Mouse (Mus musculus) kidney, postnatal 0 days (tissue): ENCODE results near the gene Sema4f. TPM values are rescaled to one million over a fixed set of nuclear protein-coding genes. Genes with fewer than 3 reads are reported as not detected.

Source experiments
- ATAC-seq: fragments of 200-750 bp; cut with Nextera tagmentation; replicated peaks from 2 replicates; pipeline ENCODE4 v1.8.0; 2017; ENCODE audit warnings: low read depth, moderate number of reproducible peaks, moderate TSS enrichment, moderate library complexity; ENCODE audit not compliant: low FRiP score
- DNase-seq: peaks from one replicate; pipeline ENCODE4 v3.0.0-alpha.2; 2016; ENCODE audit warnings: low spot score
- H3K27ac ChIP-seq: fragments of 300-500 bp; sonication (generic); 2 replicates; pipeline ENCODE4 v1.5.1; 2014; ENCODE audit warnings: mild to moderate bottlenecking
- H3K27me3 ChIP-seq: fragments of 300-500 bp; sonication (generic); 2 replicates; pipeline ENCODE4 v1.6.1; 2014; ENCODE audit warnings: low read length, mixed read lengths; ENCODE audit not compliant: insufficient read depth
- H3K36me3 ChIP-seq: fragments of 300-500 bp; sonication (generic); 2 replicates; pipeline ENCODE4 v1.6.1; 2014; ENCODE audit warnings: low read length, mixed read lengths; ENCODE audit not compliant: insufficient read depth
- H3K4me1 ChIP-seq: fragments of 300-500 bp; sonication (generic); replicated peaks from 2 replicates; pipeline ENCODE4 v1.6.1; 2014; ENCODE audit warnings: antibody characterized with exemption, low read length, mixed read lengths; ENCODE audit not compliant: insufficient read depth
- H3K4me2 ChIP-seq: fragments of 300-500 bp; sonication (generic); 2 replicates; pipeline ENCODE4 v1.6.1; 2014; ENCODE audit warnings: mild to moderate bottlenecking, low read length, moderate library complexity, mixed read lengths
- H3K4me3 ChIP-seq: fragments of 300-500 bp; sonication (generic); replicated peaks from 2 replicates; pipeline ENCODE4 v1.5.1; 2014; ENCODE audit warnings: low read depth, low read length
- H3K9ac ChIP-seq: fragments of 300-500 bp; sonication (generic); 2 replicates; pipeline ENCODE4 v1.6.1; 2014; ENCODE audit warnings: low read depth, low read length
- H3K9me3 ChIP-seq: fragments of 300-500 bp; sonication (generic); replicated peaks from 2 replicates; pipeline ENCODE4 v1.6.1; 2016; ENCODE audit warnings: low read length, inconsistent platforms, mixed read lengths
- CTCF ChIP-seq: IDR thresholded peaks from 2 replicates; pipeline ENCODE4 v1.5.1; 2016; ENCODE audit warnings: antibody characterized with exemption, low read depth, mild to moderate bottlenecking, moderate library complexity
- WGBS: fragments of 180-500 bp; shearing (Covaris S2); extraction: QIAGEN DNeasy Blood & Tissue Kit; methylation state at CpG from one replicate; pipeline ENCODE4 v1.1.7; 2014; 5-methylcytosine and 5-hydroxymethylcytosine counted together
- polyA plus RNA-seq: library from polyadenylated mRNA; unstranded; fragments of >200 nt; fragmentation: Nextera tagmentation; extraction: Ambion mirVana; gene quantifications from 2 replicates; pipeline ENCODE4 v1.2.1, GENCODE M21; 2015

Sema4f gene
- polyA plus RNA-seq, 1 experiment from 2014 or later: 0.41 TPM

- no peak for DNase-seq
- no peak for ATAC-seq
- 73% methylated on average over 26 of the region's 26 CpGs for WGBS
Observed at GRCm38 (mm10) chr6:82917076-82917777, 22.3 kb downstream of the Sema4f start.

DNA sequence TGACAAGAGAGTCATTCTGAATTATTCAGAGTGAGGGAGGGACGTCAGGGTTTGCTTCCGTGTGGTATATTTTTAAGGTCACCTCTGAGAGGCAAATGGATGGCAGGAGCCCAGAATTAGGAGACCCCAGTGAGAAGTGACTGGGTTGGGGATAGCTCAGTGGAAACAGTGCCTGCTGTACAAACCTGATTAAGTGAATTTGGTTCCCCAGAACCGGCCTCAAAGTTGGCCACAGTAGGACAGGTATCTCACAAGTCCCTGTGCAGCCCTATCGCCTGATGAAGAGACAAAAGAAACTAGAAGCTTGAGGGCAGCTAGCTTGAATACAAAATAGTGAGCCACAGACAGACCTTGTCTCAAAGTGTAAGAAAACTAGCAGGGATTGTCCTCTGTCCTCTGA lies 23.1 kb downstream of the Sema4f start:
- 84% methylated on average over 4 of the region's 4 CpGs for WGBS
- Histone ChIP-seq H3K27me3 (no peaks in the 10 kb centered on the region), H3K4me3 (no peak overlapping the region), H3K27ac (no peak overlapping the region), H3K9ac (no peak overlapping the region), H3K4me2 (no peak overlapping the region), H3K4me1 (no peaks in the 10 kb centered on the region), H3K9me3 (no peaks in the 10 kb centered on the region), H3K36me3 (no peaks in the 10 kb centered on the region)
- no peak for TF ChIP-seq CTCF
- DNase-seq: no peak
- no peak for ATAC-seq

More at GRCm38 (mm10) chr6:82917076-82917777, 22.3 kb downstream of the Sema4f start:
- H3K9me3 ChIP-seq: no peaks in the 10 kb centered on the region
- no peak overlapping the region for H3K4me2 ChIP-seq
- no peak overlapping the region for H3K27ac ChIP-seq
- no peak overlapping the region for H3K4me3 ChIP-seq
- no peak for TF ChIP-seq CTCF
- H3K9ac ChIP-seq: no peak overlapping the region
- no peaks in the 10 kb centered on the region for H3K27me3 ChIP-seq
- H3K36me3 ChIP-seq: no peaks in the 10 kb centered on the region
- no peaks in the 10 kb centered on the region for H3K4me1 ChIP-seq

- TF ChIP-seq CTCF: peak; percentile 86
- H3K4me2 ChIP-seq: no peak overlapping the region
- H3K36me3 ChIP-seq: no peaks in the 10 kb centered on the region
- H3K27me3 ChIP-seq: no peaks in the 10 kb centered on the region
- 28% methylated on average over 3 of the region's 3 CpGs for WGBS
- ATAC-seq (no peak), DNase-seq (peak; percentile 45)
- no peaks in the 10 kb centered on the region for H3K9me3 ChIP-seq
- no peaks in the 10 kb centered on the region for H3K4me1 ChIP-seq
- H3K27ac ChIP-seq: no peak overlapping the region
- H3K4me3 ChIP-seq: no peak overlapping the region
- H3K9ac ChIP-seq: no peak overlapping the region
Observed at GRCm38 (mm10) chr6:82915889-82916288, 23.7 kb downstream of the Sema4f start.

GRCm38 (mm10) chr6:82913336-82914247 lies 26.0 kb downstream of the Sema4f start:
- Histone ChIP-seq H3K9ac (no peak overlapping the region), H3K4me3 (no peak overlapping the region), H3K4me2 (no peak overlapping the region), H3K4me1 (no peaks in the 10 kb centered on the region), H3K9me3 (no peaks in the 10 kb centered on the region), H3K27me3 (no peaks in the 10 kb centered on the region), H3K36me3 (no peaks in the 10 kb centered on the region), H3K27ac (no peak overlapping the region)
- 80% methylated on average over 28 of the region's 28 CpGs for WGBS
- no peak for ATAC-seq
- no peak for TF ChIP-seq CTCF
- no peak for DNase-seq

DNA sequence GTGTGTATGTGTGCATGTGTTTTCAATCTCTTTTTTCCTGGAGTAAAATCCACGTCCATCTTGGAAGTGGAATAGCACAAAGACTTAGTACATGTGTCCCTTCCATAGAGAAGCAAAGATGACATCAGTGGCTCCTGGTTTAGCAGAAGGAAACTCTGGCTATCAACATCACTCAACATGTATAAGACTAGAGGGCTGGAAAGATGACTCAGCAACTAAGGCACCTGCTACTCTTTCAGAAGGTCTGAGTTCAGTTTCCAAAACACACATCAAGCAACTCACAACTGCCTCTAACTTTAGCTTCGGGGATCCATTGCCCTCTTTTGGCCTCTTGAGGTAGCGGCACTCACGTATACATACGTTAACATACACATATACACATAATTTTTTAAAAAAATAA lies 28.3 kb downstream of the Sema4f start:
- WGBS: 92% methylated on average over 5 of the region's 5 CpGs
- ATAC-seq: no peak
- no peaks in the 10 kb centered on the region for H3K36me3 ChIP-seq

GRCm38 (mm10) chr6:82909136-82909855 lies 30.3 kb downstream of the Sema4f start:
- Histone ChIP-seq H3K9me3 (no peaks in the 10 kb centered on the region), H3K4me1 (no peaks in the 10 kb centered on the region), H3K9ac (no peak overlapping the region), H3K4me3 (no peak overlapping the region), H3K27me3 (no peaks in the 10 kb centered on the region), H3K4me2 (no peak overlapping the region; the same call in 1 of the 2 replicates), H3K36me3 (no peaks in the 10 kb centered on the region), H3K27ac (no peak overlapping the region)
- 39% methylated on average over 14 of the region's 14 CpGs for WGBS
- TF ChIP-seq CTCF: peak; percentile 74
- peak; percentile 63 for DNase-seq
- peak; percentile 72; the same call in 1 of the 2 replicates for ATAC-seq

More for the DNA sequence above, 28.3 kb downstream of the Sema4f start:
- DNase-seq: no peak
- Histone ChIP-seq H3K4me3 (no peak overlapping the region), H3K4me2 (no peak overlapping the region), H3K9me3 (no peaks in the 10 kb centered on the region), H3K9ac (no peak overlapping the region), H3K27me3 (no peaks in the 10 kb centered on the region), H3K4me1 (no peaks in the 10 kb centered on the region), H3K27ac (no peak overlapping the region)
- no peak for TF ChIP-seq CTCF
